Mouse (Mus musculus) c-Kit-positive CD71-negative TER-119-negative erythroid progenitor cells, embryonic 14.5 days (primary cell): Measurements from ENCODE around the gene Usp34.
"Not testable (repeated sequence)": the region's sequence is repeated elsewhere in the genome, so short reads cannot be mapped to it uniquely, and the experiment has no call there.

ENCODE experiments used
- DNase-seq: peaks from one replicate; pipeline ENCODE4 v3.0.0-alpha.2; 2013; ENCODE audit warnings: low read depth

Gene Usp34

DNA sequence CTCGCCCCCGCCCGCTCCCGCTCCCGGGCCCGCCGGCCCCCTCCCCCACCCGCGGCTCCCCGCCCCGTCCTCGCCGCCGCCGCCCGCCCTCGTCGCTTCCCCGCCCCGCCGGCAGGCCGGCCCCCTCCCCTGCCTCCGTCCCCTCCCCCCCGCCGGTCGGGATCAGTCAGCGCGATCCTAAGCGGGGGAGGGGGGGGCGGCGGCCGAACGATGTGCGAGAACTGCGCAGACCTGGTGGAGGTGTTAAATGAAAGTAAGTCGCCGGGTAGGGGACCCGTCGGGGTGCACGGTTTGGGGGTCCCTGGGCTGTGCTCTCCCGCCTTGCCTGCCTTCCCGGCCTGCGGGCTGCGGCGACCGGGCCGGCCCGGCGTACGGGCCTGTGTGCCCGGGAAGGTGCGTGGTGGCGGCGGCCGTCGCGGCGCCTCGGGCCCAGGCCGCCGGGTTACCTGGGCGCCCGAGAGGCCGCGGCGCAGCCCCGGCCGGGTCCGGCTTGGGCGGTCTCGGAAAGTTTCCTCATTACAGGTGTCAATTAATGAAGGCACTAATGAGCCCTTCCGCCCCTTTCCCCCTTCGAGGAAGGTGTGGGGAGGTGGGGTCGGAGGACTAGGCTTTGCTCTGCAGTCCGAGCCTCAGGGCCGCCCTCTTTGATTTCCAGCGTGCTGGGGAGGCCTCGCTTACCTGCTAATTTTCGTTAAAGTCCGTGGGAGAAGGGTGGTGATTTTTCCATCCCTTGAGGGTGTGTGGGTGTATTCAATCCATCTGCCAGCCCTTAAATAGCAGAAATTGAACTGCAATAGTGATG lies at the start of gene Usp34:
Gene Usp34 (plus strand): TSS at position 132 of the 802 bp plus-strand sequence.
- peak; percentile 31 for DNase-seq

DNA sequence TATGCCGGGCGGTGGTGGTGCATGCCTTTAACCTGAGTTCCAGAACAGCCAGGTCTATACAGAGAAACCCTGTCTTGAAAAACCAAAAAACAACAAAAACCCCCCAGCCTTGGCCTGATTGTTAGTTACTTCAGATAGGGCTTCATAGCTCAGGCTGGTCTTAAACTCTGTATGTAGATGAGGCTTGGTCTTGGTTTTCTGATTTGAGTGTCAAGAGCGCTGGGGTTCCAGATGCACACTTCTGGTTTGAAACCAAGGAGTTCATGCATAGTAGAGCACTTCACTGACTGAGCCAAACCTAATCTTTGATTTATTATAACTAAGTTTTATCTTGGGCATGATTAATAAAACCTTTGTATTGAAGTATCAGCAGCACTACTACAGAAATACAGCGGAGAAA lies 47.6 kb upstream of the Usp34 start:
- no peak for DNase-seq

DNA sequence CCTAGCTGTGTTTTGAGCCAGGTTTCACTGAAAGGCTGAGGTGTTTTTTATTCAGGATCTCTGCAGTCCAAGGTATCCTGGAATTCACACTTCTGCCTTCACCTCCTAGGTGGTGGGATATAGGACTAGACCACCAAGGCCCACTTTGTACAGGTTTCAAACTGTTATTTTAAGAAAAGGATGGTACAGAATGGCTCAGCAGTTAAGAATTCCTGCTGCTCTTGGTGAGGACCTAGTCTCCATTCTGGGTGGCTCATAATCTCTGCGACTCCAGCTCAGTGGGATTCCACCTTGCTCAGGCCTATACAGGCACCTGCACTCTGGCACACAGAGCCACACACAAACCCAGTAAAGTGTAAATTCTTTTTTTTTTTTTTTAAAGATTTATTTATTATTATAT lies 47.2 kb upstream of the Usp34 start:
- no peak for DNase-seq

DNA sequence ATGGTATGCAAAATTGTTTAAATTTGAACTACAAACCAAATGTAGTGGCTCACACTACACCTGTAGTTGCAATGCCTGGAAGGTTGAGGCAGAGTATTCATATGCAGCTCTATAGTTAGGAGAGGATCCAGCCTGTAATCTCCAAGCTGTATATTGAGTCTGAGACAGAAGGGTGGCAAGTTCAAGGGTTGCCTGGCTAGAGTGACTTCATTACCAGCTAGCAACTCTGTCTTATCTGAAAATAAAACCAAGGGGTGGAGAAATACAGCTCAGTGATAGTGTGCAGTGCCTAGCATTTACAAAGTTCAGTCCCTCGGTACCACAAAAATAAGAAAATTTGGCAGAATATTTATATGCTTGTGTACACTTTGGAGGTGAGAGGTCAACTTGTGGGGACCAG lies 46.5 kb upstream of the Usp34 start:
- no peak for DNase-seq

DNA sequence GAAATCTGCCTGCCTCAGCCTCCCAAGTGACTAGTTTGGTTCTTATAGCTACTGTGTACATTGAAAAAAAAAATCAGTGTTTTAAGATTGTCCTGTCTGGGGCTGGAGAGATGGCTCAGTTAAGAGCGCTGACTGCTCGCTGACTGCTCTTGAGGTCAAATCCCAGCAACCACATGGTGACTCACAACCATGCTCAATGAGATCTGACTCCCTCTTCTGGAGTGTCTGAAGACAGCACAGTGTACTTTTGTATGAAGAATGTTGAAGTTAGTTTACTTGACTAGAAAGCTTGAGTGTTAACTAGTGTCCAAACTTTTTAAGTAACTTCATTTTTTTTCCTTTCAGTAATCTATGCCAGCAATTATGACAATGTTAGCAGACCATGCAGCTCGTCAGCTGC lies 45.2 kb upstream of the Usp34 start:
- peak; percentile 24 for DNase-seq

DNA sequence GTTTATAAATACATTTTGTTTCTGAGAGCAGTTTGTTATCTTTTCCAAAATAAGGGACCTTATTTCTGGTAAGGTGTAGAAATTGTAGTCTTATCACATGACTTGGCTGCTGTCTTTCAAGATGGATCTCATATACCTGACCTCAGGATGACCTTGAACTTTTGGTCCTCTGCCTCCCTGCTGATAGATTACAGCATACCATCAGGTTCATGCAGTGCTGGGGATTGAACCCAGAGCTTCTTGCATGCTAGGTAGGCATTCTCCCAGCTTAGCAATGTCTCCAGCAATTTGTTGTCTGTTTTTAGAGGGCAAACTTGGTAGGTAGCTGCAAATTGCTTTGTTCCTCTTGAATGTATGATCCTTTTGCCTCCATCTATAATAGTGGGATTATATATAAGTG lies 41.7 kb upstream of the Usp34 start:
- no peak for DNase-seq

DNA sequence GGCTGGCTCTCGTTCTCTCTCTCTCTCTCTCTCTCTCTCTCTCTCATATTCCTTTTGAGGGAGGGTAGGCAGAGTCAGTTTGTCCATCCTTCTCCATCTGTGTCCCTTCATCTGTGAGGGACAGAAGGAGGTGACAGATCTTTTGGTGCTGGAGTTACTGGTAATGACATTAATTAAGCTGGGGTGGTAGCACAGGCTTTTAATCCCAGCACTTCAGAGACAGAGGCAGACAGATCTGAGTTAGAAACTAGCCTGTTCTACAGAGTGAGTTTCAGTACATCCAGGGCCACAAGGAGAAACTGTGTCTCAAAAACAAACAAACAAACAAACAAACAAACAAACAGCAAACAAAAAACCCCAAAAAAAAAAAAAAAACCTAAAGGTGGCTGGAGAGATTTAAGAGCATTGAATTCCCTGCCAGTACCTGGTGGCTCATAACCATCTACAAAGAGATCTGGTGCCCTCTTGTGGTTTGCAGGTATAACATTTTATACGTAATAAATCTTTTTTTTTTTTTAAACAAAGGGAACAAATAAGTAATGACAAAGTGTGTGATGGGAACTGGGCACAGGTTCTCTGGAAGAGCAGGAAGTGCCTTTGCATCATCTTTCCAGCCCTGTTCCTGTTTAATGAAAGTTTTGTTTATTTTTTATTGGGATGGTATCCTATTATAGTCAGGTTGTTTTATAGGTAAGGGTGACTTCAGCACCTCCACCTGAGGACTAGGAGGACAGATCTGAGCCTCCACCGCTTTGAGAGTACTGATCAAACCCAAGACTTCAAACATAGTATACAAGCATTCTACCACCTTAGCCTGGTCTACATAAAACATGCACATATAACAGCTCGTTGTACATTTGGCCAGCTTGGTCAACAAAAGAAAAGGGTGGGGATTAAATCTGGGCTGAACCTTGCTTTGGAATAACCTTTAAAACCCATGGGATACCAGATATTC lies 34.6 kb upstream of the Usp34 start:
- DNase-seq: peak; percentile 12

DNA sequence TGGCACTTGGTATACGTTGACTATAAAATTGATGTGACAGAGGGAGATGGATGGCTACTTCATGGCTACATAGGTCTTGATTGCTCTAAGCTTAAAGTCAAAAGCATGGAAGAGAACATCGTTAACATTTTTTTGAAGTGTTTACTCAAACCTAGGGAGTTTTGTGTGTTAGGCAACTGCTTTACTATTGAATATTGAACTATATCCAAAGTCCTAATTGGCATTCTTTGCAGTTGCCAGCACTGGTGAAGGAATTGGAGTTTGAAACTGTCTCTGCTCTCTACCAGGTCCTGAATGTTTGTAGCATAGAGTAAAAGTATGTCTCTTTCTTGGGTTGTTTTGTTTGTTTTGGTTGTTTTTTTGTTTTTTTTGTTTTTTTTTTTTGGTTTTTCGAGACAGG lies 30.9 kb upstream of the Usp34 start:
- no peak for DNase-seq

DNA sequence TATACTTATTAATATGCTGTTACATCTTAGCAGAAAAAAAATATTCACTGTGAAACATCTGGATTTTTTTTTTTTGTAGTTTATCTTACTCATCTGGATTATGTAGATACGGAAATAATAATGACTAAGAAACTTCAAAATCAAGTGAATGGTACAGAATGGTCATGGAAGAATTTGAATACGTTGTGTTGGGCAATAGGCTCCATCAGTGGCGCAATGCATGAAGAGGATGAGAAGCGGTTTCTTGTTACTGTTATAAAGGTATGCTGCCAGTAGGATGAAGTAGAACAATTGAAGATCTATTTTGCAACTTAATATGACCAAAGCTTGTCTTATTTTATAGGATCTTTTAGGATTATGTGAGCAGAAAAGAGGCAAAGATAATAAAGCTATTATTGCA lies 22.2 kb upstream of the Usp34 start:
- no peak for DNase-seq

DNA sequence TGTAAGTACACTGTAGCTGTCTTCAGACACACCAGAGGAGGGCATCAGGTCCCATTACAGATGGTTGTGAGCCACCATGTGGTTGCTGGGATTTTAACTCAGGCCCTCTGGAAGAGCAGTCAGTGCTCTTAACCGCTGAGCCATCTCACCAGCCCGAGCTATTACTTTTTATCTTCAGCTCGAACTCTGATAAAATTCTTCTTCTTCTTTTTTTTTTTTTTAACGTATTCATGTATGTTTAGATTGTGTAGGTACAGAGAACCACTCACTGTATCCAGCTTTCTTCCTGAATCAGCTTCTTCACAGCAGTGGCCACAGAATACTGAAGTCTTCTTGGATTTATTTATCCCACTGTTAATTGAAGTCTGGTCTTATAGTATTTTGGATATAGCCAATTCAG lies 17.8 kb upstream of the Usp34 start:
- not testable (repeated sequence) for DNase-seq

DNA sequence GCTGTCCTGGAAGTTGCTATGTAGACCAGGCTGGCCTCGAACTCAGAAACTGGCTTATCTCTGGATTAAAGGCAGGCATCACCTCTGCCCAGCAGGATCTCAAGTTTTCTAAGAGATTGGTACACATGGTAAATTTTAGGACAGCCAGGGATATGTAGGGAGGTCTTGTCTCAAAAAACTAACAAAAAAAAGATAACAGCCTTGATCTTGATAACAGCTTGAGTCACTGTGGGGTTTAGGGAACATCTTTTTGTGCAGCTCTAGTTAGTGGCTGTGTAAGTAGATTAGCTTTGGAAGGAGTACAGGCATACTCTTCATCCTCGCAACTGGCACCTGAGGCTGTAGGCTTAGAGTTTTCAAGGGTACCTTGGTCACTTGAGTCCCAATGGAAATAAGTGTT lies 9.3 kb upstream of the Usp34 start:
- no peak for DNase-seq

DNA sequence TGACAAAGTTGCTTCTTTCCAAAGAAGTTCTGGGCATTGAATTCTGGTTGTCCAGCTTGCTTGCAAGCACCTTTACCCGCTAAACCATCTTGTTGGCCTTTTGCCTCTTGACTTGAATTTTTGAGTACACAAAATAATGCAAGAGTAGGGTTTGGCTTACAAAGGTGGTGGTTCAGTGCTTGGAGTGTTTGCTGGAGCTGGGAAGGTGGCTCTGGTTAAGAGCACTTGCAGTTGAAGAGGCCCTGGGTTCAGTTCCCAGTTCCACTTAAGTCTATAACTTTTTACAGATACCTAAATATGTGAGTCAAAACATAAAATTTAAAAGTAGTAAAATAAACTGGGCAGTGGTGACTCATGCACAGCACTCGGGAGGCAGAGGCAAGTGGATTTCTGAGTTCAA lies 8.4 kb upstream of the Usp34 start:
- DNase-seq: no peak

DNA sequence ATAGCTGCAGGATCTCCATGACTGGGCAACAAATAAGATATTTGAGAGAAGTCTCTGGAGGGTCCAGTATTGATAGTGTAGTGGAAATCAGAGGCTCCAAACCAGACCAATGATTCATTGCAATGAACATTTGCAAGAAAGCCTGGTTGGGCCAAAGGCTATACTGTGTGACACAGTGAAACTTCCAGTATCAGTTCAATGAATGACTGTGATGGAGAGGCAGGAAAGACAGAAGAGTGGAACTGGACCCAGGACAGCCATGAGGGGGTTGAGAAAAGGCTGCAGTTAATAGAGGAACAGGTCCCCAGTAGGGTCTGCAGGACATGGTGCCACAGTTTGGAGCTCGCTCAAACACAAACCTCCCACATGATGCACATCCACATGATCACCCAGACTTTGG lies 6.8 kb upstream of the Usp34 start:
- no peak for DNase-seq

DNA sequence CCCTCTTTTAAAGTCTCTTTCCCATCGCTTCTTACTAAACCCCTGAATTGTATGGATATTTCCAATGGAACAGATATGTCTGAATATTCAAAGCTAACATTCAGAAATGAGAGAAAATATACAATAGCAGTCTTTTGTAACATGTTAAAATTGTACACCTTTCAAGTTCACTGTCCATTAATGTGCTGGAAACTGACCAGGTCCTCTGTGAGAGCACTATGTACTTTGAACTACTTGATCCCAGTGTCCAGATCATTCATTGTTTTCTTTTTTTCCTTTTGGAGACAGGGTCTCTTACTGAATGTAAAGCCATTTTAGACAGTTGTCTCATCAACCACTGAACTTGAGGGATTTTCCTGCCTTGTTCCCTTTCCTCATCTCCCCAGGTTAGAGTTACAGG lies 3.6 kb upstream of the Usp34 start:
- no peak for DNase-seq

DNA sequence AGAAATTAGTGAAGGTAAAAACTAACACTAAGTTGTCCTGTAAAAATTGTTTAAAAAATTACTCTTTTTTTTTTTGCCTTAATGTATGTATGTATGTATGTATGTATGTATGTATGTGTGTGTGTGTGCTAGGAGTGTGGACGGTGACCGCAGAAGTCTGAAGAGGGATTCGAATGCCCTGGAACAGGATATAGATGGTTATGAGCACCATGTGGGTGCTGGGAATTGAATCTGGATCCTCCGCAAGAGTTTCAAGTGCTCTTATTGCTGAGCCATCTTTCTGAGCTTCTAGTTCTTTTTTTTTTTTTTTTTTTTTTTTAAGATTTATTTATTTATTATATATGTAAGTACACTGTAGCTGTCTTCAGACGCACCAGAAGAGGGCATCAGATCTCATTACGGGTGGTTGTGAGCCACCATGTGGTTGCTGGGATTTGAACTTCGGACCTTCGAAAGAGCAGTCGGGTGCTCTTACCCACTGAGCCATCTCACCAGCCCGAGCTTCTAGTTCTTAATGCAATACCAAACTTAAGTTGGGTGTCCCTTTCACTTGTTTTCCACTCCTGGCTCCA lies 1.5 kb upstream of the Usp34 start:
- not testable (repeated sequence) for DNase-seq

DNA sequence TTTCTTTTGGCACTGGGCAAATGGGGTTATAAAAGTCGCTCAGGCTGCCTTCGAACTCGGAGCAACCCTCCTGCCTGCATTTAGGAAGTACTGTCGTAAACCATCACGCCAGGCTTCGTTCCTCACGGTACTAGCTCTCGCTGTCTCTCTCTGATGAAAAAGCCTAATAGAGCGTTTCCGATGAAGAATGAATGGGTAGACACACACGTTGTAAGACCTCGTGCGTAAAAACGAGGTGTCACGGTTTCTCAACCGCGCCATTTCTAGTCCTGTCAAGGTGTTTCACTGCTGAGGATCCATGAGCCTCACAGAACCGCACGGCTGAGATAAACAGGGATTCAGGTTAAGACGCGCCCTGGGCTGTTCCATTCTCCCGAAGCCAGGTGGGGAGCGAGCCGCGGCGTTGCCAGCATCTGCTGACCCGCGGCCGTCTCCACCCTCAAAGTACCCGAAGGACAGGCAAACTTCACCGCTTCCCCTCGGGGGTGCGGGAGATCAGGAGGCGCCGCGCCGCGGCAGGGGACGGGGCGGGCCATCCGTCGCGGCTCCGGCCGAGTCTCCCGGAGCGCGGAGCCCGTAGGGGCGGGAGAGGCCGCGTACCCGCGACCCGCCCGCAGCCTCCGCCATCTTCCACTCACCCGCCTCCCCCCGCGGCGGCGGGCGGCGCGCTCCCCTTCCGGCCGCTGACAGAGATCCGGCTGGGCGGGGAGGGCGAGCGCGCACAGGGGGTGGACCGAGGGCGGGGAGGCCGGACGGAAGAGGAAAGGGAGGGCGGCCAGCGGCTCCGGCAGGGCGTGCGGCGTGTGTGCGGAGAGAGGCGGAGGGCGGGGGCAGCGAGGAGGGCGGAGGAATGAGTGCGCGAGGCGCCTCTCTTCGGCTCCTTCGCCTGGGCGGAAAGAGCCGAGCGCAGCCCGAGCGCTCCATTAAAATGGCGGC lies 754 bp upstream of the Usp34 start:
- peak; percentile 88 for DNase-seq

DNA sequence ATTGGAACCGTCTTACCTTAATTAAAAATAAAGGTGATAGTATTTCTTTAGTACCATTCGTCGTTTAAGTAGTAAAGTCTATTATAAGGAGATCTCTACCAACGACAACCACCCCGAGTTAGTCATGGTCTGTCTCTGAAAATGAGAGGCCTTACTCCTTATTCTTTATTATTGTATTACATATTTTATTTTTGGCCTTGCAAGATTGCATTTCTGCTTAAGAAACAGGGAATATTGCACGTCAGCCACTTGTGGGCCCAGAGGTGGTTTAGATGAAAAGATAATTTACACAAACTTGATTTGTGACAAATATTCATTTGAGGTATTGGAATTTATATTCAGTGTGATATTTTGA lies 848 bp downstream of the Usp34 start:
- no peak for DNase-seq

DNA sequence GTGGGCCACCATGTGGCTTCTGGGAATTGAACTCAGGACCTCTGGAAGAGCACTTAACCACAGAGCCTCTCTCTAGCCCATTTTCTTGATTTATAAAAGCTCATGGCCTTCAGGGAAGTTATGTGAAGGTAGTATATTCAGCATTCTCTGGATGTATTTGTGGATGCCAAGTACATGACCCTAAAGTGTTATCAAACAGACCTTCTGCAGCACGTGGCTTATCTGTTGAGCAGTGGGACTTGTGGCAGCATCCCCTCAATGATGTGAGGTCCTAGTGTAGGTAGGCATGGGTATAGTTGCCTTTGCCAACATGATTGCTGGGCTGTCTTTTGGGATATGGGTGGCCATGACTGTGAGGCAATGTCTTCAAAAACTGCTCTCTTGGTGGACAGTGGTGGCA lies 6.8 kb downstream of the Usp34 start:
- no peak for DNase-seq

DNA sequence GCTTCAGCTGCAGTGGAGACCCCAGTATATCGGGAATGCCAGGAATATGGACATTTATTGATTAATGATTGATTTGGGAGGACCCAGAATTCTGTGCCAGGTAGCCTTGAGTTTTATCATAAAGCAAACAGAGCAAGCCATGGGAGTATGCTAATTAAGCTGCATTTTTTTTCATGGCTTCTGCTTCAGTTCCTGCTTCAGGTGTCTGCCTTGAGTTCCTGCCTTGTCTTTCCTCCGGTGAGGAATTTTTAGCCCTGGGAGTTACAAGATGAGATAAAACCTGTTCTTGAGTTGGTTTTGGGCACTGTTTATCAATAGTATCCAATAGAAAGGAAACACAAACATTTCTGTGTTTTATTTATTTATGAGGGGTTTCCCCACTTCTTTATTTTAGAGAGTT lies 22.7 kb downstream of the Usp34 start:
- no peak for DNase-seq

DNA sequence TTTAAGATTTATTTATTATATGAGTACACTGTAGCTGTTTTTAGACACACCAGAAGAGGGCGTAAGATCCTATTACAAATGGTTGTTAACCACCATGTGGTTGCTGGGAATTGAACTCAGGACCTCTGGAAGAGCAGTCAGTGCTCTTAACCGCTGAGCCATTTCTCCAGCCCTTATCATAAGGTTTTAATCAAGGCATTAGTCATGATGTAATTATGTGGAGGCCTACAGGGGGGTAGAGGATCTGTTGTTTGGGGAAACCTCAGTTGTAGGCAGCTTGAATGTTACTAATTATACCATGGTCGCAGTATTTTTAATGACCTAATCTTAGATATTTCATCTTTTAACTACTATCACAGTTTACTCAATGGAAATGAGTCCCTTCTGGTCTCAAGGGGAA lies 25.4 kb downstream of the Usp34 start:
- DNase-seq: no peak

DNA sequence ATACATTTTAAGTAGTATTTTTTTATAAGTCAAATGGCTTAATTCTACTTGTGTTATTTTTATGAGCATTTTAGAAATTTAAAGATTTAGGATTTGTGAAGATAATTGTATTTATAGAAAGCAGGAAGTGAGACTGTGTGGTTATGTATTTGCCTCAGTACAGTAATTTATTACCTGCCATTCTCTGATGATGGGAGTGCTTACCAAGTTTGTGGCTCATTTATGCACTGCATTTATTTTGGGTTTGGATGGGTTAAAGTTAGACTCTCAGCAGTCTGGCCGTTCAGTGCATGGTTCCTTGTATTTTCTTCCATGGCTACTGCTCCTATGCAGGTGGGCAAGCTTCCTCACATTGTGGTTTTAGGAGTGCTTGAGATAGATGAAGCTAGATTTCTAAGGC lies 28.5 kb downstream of the Usp34 start:
- no peak for DNase-seq

DNA sequence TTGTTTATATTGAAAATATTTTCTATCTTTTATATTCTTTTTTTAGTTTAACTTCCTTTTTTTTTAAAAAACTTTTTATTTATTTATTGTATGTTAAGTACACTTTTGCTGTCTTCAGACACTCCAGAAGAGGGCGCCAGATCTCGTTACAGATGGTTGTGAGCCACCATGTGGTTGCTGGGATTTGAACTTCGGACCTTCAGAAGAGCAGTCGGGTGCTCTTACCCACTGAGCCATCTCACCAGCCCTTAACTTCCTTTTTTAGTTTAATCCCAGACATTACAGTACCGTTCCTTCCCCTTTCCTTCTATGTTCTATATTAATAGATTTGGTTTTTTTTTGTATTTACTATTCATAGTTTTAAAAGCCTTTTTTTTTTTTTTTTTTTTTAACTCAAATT lies 50.5 kb downstream of the Usp34 start:
- not testable (repeated sequence) for DNase-seq
